ENCODE assay signal across 19 mouse cellular contexts in genomic region chr4:35004473-35004872, GRCm38 (mm10).
DNase-seq lines count a peak whose midpoint lies in the region; ATAC-seq and TF ChIP-seq lines count a peak whose summit lies in the region.
"Had no signal": no experiment of that assay in that cellular context is flagged by ENCODE, and none has a peak within 500 bp of the region (broad histone marks: within the 10 kb centered on the region; RNA-seq: fewer than 3 reads in every experiment).

No protein-coding gene starts in this region.

- H3K27ac ChIP-seq in liver, embryonic 16.5 days (ENCODE audit: low read length), result peak overlapping the region; percentile 21; the same call in 1 of the 2 replicates
- no peak overlapping the region for H3K27ac ChIP-seq in liver, embryonic 11.5 days (ENCODE audit: low read depth, low read length)
- H3K27ac ChIP-seq in olfactory bulb, adult 2 months (ENCODE audit: insufficient read depth, low read depth, low read length), result peak overlapping the region; percentile 85
- H3K27ac ChIP-seq: forebrain, embryonic 13.5 days; heart, embryonic 10.5 days; hindbrain, embryonic 13.5 days; midbrain, embryonic 15.5 days had no signal

- no peak for TF ChIP-seq POLR2A in olfactory bulb, adult 2 months (IDR thresholded peaks at IDR 0.05; ENCODE audit: insufficient read depth, low read depth, low read length)
- no peak for TF ChIP-seq POLR2A in lung, adult 2 months (IDR thresholded peaks at IDR 0.05; ENCODE audit: borderline replicate concordance, extremely low read depth, low read depth, low read length)

- H3K9me3 ChIP-seq in liver, embryonic 16.5 days (replicated peaks; ENCODE audit: control insufficient read depth, low read length), result no peaks in the 10 kb centered on the region
- no peaks in the 10 kb centered on the region for H3K9me3 ChIP-seq in liver, embryonic 11.5 days (ENCODE audit: control insufficient read depth, low read length)
- H3K9me3 ChIP-seq: forebrain, embryonic 13.5 days; G1E; heart, embryonic 10.5 days; hindbrain, embryonic 13.5 days; megakaryocyte, embryonic 14.5 days; midbrain, embryonic 15.5 days had no signal

- no peak overlapping the region for H3K4me2 ChIP-seq in liver, embryonic 16.5 days (ENCODE audit: low read depth, low read length)
- H3K4me2 ChIP-seq in liver, embryonic 11.5 days, result no peak overlapping the region
- H3K4me2 ChIP-seq: forebrain, embryonic 13.5 days; hindbrain, embryonic 13.5 days; midbrain, embryonic 15.5 days had no signal

- H3K27me3 ChIP-seq in liver, embryonic 16.5 days (ENCODE audit: control insufficient read depth, insufficient read depth, low read depth, low read length), result no peaks in the 10 kb centered on the region
- H3K27me3 ChIP-seq in liver, embryonic 11.5 days (replicated peaks; ENCODE audit: control insufficient read depth, insufficient read depth, low read length), result no peaks in the 10 kb centered on the region
- H3K27me3 ChIP-seq: forebrain, embryonic 13.5 days; hindbrain, embryonic 13.5 days; megakaryocyte, embryonic 14.5 days; midbrain, embryonic 15.5 days had no signal

- H3K9ac ChIP-seq in liver, embryonic 16.5 days (ENCODE audit: low read depth, low read length), result no peak overlapping the region
- H3K9ac ChIP-seq in liver, embryonic 11.5 days (ENCODE audit: low read depth, low read length), result no peak overlapping the region
- H3K9ac ChIP-seq: forebrain, embryonic 13.5 days; hindbrain, embryonic 13.5 days; midbrain, embryonic 15.5 days had no signal

- no peak for DNase-seq in liver, embryonic 11.5 days (ENCODE audit: low spot score)
- peak; percentile 20 for DNase-seq in CD4-positive, CD25-positive, alpha-beta regulatory T cell, adult 2 months (ENCODE audit: low read depth, low spot score)
- no peak for DNase-seq in adrenal gland, adult 2 months
- no peak for DNase-seq in lung, adult 2 months
- DNase-seq: B cell, adult 2 months; cerebellum, postnatal 10 days; gastrocnemius, postnatal 25 days; kidney, adult 18-20 months; kidney, postnatal 25 days; right cerebral cortex, postnatal 14 days had no signal

- no peaks in the 10 kb centered on the region for H3K36me3 ChIP-seq in liver, embryonic 16.5 days (ENCODE audit: control insufficient read depth, insufficient read depth)
- no peaks in the 10 kb centered on the region for H3K36me3 ChIP-seq in liver, embryonic 11.5 days (ENCODE audit: control insufficient read depth, insufficient read depth, low read length)
- H3K36me3 ChIP-seq: G1E; heart, embryonic 10.5 days; hindbrain, embryonic 13.5 days; midbrain, embryonic 15.5 days had no signal

- ATAC-seq in liver, embryonic 16.5 days (ENCODE audit: low read depth), result no peak
- no peak for ATAC-seq in liver, embryonic 11.5 days (replicated peaks; ENCODE audit: low FRiP score)
- ATAC-seq in common myeloid progenitor, adult 5-6 weeks (replicated peaks; ENCODE audit: low read depth, poor library complexity, severe bottlenecking), result peak; percentile 45
- ATAC-seq: forebrain, embryonic 13.5 days; midbrain, embryonic 15.5 days had no signal

- H3K4me3 ChIP-seq in liver, embryonic 16.5 days (ENCODE audit: low read depth, low read length), result no peak overlapping the region
- no peak overlapping the region for H3K4me3 ChIP-seq in liver, embryonic 11.5 days (ENCODE audit: low read depth, low read length)
- H3K4me3 ChIP-seq in olfactory bulb, adult 2 months (ENCODE audit: insufficient read depth, low read depth, low read length), result no peak overlapping the region
- H3K4me3 ChIP-seq in lung, adult 2 months (replicated peaks; ENCODE audit: extremely low read depth, low read depth, low read length), result no peak overlapping the region
- H3K4me3 ChIP-seq: forebrain, embryonic 13.5 days; heart, embryonic 10.5 days; hindbrain, embryonic 13.5 days; megakaryocyte, embryonic 14.5 days; midbrain, embryonic 15.5 days had no signal

- WGBS in liver, embryonic 16.5 days (ENCODE audit: insufficient replicate concordance), result 66% methylated on average over 8 of the region's 8 CpGs
- WGBS in liver, embryonic 11.5 days, result 81% methylated on average over 8 of the region's 8 CpGs
- WGBS in olfactory bulb, adult 2 months, result 70% methylated on average over 8 of the region's 8 CpGs
- WGBS in lung, adult 2 months, result 82% methylated on average over 8 of the region's 8 CpGs

- H3K4me1 ChIP-seq in liver, embryonic 16.5 days (ENCODE audit: control insufficient read depth, low read depth, low read length), result no peaks in the 10 kb centered on the region; the same call in 1 of the 2 replicates
- H3K4me1 ChIP-seq in liver, embryonic 11.5 days (replicated peaks; ENCODE audit: control insufficient read depth, insufficient read depth, low read length), result 0 out of 2 replicates have a peak, but pooled peaks cover 6% of the 10 kb centered on the region
- H3K4me1 ChIP-seq in olfactory bulb, adult 2 months (ENCODE audit: control insufficient read depth, insufficient read depth, low read length), result peaks cover 8% of the 10 kb centered on the region
- peaks cover 2% of the 10 kb centered on the region for H3K4me1 ChIP-seq in lung, adult 2 months (ENCODE audit: control insufficient read depth, insufficient read depth, low read length)
- H3K4me1 ChIP-seq: megakaryocyte, embryonic 14.5 days had no signal

- TF ChIP-seq CTCF in olfactory bulb, adult 2 months (IDR thresholded peaks at IDR 0.05; ENCODE audit: insufficient read depth, low read depth, low read length), result no peak
- no peak for TF ChIP-seq CTCF in lung, adult 2 months (IDR thresholded peaks at IDR 0.05; ENCODE audit: insufficient read depth, low read length)
